Mouse (Mus musculus) heart, postnatal 0 days (tissue): ENCODE measurements at regions not wholly inside any gene's neighbourhood (a gene's known extent, or its start where the extent isn't known, plus 50 kb on each side); places are given as distances from the start of the nearest gene placed in this dataset.

Experiments used
- CTCF ChIP-seq: IDR thresholded peaks from 2 replicates; pipeline ENCODE4 v1.5.1; 2016; ENCODE audit warnings: antibody characterized with exemption, control low read depth, low read depth
- EP300 ChIP-seq: IDR thresholded peaks from 2 replicates; pipeline ENCODE4 v1.6.1; 2016; ENCODE audit warnings: antibody characterized with exemption, low read depth

DNA sequence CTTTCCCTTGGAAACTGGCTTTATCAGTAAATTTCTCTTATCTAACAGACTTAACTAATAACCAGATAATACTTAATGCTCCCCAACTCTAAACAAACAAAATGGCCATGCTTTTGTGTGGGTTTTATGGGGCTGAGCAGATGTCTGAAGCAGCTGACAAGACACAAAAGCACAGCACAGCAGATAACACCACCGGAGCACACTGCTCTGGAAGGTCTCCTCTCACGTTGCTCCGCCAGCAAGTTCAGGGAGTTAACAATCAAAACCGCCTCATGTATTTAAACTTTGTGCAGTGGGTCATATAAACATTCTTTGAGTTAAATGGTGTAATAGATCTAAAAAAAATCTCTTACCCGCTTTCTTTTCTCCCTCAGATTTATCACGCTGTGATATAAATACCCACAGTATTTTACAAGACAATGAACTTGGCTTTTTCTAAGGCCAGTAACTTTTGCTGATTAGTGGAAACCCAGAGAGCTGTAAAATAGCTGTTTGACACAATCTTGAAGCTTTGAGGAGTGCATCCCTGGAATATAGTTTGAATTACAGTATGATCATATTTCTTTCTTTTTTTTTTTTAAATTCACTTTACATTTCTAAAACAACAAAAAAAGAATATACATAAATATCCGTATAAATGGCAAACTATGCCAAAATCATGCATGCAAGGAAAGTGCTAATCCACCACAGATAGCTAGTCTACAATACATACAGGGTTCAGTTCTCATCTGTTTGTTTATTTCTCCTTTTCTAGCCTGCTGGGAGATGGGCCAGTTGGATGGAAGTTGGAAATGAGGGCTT lies 305.9 kb downstream of the Epha7 start:
- TF ChIP-seq CTCF (no peak), EP300 (no peak)
